Mouse (Mus musculus) v-Abl transformed pro-B cells (cell line): ENCODE measurements around the gene Sap25.
"Not testable (repeated sequence)": the region's sequence is repeated elsewhere in the genome, so short reads cannot be mapped to it uniquely, and the experiment has no call there.

ENCODE experiments used
- in situ Hi-C, 2 experiments: fragments of 400-800 bp; cut with MboI; formaldehyde crosslinking; loops; one replicate each; pipeline ENCODE4 v1.15.1; 2025; ENCODE audit not compliant: unreplicated experiment in 2 of 2

The Sap25 gene

DNA sequence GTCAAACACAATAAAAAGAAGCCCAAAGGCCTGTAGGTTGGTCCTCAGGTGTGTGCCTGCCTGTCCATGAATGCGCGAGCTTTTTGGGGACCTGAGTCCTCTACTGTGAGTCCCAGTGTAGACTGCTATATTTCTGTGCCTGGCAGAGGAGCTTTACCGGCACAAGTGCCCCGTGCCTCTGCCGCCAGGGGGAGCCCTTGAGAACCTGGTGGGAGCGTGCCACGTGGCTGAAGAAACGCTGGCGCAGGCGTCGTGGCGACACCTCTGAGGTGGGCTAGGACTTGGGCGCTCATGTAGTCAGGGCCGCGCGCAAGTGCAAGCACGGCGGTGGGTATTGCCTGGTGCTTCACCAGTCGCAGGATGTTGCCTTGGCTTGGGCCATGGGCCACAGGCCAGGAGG, at the start of gene Sap25:
TSS of gene Sap25 (plus strand) at position 281 of the 400 bp plus-strand sequence.
- in situ Hi-C loops, result no loop called here

DNA sequence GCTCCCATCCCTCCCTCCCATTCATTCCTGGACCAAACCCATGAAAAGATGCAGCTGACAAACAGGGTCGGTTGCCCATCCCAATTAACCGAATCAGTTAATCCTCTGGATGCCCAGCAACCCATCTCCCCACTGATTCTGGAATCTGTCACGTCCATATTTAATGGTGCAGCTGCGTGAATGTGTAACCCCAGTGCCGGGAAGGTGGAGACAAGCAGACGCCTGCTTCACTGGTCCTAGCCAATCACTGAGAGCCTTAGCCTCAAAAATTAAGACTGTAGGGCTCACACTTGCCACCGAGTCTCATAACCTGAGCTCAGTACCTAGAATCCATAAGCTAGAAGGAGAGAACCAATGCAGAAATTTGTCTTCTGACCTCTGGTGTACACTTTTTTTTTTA, 45.2 kb upstream of the Sap25 start:
- in situ Hi-C loops, result no loop called here

DNA sequence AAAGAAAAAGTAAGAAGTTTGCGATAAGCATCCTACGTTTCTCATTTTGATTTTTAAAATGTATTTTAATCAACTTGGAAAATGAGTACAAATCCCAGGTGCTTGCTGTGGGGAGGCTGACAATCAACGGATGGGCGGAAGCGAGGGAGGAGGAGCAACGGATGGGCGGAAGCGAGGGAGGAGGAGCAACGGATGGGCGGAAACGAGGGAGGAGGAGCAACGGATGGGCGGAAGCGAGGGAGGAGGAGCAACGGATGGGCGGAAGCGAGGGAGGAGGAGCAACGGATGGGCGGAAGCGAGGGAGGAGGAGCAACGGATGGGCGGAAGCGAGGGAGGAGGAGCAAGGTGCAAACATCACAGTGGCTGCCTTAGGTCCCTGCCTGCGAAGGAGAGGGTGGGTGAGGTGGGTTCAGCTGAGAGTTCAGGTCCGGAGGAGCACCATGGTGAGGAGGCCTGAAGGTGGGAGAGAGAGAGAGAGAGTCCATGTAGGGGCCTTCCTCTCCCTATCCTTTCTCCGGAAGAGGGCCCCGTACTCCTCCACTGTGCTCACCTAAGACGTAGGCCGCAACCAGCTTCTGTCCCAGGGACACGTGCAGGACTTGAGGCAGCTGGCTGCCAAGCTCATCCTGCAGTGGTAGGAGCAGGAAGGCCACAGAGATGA, 44.4 kb upstream of the Sap25 start:
- in situ Hi-C loops, result no loop called here

DNA sequence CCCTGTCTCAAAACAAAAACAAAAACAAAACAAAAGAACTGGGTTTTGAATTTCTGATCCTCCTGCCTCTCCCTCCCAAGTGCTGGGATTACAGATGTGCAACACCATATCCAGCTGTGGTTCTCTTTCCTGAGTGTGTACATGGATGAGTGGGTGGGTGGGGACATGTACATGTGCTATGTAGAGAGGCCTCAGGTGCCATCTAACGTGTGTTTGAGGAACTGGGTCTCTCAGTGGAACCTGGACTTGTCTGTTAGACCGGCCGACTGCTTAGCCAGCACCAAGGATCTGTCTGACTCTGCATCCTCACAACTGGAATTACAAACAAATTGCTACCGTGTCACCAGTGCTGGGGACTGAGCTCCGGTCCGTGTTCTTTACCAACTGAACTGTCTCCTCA, 43.5 kb upstream of the Sap25 start:
- in situ Hi-C loops, result no loop called here

DNA sequence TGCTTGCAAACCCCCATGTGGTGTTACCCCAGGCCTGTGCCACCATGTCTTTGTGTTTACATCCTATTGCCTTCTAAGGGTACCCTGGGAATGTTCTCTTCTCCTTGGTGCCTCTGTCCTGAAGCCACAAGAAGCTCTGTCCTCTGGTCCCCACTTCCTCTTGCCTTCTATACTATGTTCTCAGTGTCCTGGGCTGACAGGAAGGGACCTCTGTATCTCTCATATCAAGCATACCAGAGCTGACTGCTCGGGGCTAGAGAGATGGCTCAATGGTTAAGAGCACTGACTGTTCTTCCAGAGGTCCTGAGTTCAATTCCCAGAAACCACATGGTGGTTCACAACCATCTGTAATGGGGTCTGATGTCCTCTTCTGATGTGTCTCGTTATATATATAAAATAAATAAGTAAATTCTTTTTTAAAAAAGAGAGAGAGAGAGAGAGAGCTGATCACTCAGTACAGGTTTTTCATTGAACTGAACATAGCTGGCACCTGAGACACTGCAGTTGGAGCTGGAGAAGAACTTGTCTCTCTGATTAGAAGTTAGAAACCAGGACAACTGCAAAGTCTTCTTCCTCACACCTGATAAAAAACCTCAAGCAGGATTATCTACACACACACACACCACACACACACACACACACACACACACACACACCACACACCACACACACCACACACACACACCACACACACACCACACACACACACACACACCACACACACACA, 42.9 kb upstream of the Sap25 start:
- in situ Hi-C loops, result no loop called here

DNA sequence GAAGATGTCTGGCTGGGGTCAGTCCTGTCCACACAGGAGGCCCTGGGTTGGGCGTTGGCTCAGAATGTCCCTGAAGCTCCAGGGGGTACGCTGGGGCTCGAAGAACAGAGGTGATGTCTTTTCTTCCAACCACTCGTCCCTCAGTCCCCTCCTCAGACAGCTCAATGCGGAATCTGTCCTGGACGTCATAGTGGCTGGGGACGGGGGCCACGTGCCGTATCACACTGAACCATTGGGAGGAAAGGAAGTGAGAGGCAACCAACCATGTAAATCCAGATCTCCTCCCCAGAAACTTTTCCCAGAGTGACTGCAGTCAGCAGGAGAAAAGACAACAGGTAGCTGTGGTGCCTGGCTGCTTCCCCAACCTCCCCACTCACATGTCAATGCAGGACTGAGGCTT, 41.5 kb upstream of the Sap25 start:
- in situ Hi-C loops, result no loop called here

DNA sequence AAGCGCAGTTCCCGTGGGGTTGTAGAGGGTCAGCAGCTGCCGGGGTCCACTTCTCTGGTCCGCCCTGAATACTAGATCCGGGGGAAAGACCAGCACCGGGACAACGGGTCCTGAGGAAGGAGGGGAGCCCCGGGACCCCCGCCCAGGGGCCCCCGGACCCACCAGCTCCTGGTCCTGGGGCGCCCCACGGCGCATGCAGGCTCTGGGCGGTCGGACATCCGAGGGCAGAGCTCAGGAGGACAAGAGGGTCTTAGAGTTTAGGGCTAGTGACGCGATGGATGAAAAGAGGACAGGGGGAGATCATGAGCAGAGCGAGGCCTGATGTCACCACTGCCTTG, 40.9 kb upstream of the Sap25 start:
- in situ Hi-C loops, result loop anchor here in 1 of 2 experiments (5.0 kb wide), 1 partner anchor 68 kb away; the partner anchor contains the start of genes Epo and Gnb2

DNA sequence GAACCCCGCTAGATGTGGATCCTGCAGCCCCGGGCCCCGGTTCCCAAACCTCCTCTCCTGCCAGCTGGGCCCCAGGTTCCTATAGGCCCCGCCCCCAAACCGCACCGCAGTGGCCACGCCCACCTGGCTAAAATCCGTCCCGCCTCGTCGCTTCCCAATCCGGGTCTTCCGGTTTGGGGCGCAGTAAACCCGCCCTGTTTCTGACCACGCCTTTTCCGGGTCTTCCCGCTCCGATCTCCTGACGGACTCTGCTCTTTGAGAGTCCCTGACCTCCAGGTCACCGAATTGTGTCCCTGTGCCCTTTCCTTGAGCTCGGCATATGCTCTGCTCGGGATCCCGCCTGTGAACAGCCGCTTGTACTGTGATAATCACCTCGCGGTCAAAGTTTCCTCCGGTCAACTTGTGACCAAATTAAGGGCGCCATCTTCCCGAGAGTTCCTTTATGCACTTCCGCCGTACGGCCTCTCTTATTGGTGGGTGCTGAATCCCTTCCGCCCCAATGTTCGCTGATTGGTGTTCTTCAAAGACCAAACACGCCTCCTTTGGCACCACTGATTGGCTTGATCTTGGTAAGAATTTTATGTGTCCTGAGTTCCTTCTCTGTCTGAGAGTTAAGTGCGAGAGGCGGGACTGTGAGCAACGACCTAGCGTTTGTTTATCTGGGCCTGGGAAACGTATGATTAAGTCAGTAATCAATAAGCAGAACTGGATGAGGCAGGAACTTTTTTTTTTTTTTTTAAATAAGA, 40.3 kb upstream of the Sap25 start, which contains the start of gene Mospd3:
TSS of gene Mospd3 (minus strand) at position 440 of the 746 bp plus-strand sequence.
- in situ Hi-C loops, result loop anchor here in 1 of 2 experiments (5.0 kb wide), 1 partner anchor 68 kb away; the partner anchor contains the start of genes Epo and Gnb2

DNA sequence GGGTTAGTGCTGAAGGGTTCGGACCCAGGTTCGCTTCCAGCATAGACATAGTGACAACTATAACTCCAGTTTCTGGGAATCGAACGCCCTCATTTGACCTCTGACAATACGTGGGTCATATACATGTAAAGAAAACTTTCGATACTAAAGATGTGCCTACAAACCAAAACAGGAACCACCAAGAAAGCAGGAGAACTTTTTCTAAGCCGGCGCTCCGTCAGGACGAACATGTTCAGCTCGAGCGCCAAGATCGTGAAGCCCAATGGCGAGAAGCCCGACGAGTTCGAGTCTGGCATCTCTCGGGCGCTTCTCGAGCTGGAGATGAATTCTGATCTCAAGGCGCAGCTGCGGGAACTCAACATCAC, 39.8 kb upstream of the Sap25 start:
- in situ Hi-C loops, result loop anchor here in 1 of 2 experiments (5.0 kb wide), 1 partner anchor 69 kb away; the partner anchor contains the start of genes Epo and Gnb2

DNA sequence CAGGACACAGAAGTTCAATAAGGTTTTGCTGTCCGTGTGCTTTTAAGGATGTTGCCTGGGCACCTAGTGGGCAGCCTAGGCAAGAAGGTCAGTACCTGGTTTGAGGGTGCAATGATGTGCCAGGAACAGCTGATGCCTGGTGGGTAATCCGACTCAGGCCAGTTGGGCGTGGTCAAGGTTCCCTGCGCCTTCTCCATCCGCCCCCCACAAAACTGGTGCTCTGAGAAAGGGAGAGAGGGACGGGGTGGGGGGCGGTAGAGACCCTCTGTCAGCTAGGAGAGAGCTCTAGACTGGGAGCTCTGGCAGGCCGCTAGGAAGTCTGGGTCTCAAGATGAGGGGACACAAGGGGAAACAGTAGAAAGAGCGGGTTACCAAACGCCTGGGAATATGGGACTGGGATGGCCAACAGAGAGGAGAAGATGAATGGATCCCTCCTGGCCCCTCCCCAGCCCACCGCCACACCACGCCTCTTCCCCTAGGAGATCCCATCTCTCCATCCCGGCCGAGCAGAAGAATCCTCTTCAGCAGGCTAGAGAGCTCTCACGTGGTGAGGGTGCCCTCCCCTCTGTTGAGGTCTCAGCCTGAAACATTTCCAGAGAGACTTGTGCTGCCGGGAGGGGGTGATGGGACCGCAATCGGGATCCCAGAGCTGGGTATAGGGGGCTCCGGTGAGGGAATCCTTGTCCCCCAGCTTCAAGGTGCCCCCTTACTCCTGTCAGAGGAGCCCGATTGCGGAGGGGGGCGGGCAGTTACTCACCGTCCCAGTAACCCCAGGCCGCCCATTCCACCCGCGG, 33.1 kb upstream of the Sap25 start:
- in situ Hi-C loops, result no loop called here

DNA sequence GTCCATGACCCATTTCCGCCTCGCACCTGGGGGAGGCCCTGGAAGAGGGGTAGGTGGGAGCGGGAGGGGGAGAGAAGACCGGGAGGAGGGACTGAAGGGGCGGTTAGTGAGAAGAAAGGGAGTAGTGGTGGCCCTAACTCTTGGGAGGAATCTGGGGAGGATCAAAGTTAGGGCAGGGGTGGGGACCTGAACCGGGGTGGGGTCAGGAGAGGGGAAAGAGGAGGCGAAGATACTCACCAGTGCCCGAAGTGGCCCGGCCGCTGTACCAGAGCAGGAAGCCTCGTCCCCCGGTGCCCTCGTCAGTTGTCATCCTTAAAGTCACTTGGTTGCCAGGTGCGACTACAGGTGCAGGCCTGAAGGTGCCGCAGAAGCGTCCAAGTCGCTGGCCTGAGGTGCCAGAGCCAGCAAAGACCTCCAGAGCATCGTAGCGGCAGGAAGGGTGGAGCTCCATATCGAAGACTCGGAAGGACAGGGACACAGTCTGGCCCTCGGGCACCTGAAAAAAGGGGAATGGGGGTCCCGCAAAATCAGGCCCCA, 32.4 kb upstream of the Sap25 start:
- in situ Hi-C loops, result no loop called here

DNA sequence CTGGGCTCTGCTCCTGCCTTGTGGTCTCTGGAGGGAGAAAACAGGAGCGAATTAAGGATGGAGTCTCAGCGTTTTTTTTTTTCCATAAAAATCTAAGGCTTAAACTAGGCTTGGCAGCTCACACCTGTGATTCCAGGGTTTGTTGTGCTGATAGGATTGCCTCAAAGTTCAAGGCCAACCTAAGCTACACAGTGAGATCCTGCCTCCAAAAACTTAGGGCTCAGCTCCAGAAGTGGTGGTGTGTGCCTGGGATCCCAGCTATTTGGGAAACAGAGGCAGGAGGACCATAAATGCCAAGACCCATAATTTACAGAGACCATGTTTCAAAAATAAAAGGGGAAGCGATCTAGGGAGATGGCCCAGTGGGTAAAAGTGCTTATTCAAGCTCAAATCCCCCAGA, 31.8 kb upstream of the Sap25 start:
- in situ Hi-C loops, result no loop called here

DNA sequence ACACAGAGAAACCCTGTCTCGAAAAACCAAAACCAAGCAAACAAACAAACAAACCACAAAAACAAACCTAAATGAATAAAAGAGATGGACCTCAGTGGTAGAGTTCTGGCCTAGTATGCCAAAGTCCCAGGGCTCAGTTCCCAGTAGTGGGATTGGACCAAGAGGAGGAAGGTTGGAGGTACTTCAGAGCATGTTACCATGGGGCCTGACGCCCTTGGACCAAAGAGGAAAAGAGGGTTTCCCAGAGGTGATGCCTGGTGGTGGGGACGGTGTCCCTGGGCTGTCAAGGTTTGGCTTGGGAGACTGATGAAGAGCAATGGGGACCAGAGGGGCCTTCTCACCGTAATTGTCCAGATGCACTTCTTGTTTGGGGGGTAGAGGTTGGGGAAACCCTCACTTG, 31.1 kb upstream of the Sap25 start:
- in situ Hi-C loops, result no loop called here

DNA sequence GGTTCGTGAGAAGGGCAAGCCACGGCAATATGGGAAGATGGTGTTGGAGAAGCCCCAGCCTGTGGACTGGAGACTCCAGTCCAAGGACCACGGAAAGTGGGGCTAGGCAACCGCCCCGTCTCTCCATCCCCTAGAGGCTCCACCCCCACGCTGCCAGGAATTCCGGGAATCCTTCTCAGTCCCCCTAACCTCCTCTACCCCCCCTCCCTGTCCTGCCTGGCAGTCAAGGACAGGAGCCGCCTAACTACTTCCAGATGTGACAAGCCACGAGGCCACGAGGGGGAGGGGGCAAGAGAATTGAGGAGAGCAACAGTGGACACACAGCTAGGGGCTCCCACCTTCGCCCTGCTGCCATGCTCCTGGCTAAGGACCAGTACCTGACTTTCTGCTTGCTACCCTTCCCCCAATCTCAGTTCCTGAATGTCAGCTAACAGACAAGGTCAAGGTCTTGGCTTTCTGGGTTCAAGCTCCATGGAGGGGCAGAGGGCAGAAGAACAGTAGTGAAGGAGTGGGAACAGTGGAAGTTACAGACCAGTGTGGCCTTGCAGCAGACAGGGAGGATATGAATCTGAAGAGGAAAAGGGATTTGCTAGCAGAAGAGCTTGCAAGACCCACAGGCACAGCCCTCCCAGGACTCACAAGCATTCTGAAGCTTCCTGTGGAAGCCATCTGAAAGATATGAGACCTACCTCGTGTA, 30.4 kb upstream of the Sap25 start:
- in situ Hi-C loops, result no loop called here

DNA sequence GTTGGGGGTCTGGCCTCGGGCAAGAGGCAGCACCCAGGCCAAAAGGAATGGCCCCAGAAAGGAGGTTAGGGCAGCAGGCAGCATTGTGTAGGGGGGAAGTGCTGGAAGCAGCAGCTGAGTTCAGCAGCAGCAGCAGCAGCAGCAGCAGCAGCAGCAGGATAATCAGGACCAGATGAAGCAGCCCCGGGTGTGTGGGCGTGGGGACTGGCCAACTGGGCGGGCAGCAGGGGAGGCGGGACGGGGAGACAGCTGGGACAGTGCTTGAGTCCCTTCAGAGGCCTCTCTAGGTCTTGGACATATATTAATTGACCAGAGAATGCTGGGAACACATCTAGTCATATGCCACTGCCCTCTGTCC, 29.9 kb upstream of the Sap25 start:
- in situ Hi-C loops, result no loop called here

DNA sequence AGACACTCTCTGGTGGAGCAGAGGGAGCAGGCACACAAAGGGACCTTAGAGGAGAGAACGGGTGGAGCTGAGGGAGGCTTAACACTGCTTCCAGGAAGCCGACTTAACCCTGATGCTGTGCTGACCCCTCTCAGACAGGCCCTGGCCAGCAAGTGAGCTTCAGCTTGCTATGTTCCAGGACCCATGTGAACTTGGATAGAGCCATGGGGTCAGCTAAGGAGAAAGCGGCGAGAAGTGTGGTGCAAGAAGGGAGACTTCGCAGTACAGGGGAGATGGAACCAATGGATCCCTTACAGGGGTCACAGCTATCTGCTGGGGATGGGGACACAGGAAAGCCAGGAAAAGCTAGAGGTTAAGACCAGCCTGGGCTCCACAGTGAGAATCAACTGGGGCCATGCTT, 28.1 kb upstream of the Sap25 start:
- in situ Hi-C loops, result no loop called here

DNA sequence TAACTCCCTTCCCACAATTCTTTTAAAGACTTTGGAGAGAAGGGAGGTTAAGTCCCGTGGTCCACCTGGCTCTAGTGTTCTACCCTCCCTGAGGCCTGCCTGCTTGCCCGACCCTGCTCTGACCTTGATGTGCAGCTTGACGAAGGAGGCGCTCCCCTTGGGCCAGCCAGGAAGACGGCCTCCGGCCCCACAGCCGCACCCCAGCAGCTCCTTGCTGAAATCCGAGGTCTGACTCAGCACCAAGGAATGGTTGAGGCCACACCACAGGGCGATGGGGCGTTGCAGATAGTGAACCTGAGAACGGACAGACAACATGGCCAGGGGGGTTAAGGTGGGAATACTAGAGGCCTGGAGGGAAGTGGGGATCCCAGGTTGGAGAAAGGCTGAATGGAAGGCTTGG, 27.6 kb upstream of the Sap25 start, which contains the start of gene Pcolce:
TSS of gene Pcolce (minus strand) at position 235 of the 400 bp plus-strand sequence.
- in situ Hi-C loops, result no loop called here

DNA sequence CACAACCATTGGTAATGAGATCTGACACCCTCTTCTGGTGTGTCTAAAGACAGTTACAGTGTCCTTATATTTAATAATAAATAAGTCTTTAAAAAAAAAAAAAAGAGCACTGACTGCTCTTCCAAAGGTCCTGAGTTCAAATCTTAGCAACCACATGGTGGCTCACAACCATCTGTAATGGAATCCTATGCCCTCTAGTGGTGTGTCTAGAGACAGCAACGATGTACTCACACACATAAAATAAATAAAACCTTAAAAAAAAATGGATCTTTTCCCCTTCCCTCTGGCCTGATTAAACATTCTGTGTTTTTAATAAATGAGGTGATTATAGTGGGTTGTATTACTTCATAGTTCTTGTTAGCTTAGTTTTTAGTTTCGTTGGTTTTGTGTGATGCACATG, 26.2 kb upstream of the Sap25 start:
- in situ Hi-C loops, result not testable (repeated sequence)

DNA sequence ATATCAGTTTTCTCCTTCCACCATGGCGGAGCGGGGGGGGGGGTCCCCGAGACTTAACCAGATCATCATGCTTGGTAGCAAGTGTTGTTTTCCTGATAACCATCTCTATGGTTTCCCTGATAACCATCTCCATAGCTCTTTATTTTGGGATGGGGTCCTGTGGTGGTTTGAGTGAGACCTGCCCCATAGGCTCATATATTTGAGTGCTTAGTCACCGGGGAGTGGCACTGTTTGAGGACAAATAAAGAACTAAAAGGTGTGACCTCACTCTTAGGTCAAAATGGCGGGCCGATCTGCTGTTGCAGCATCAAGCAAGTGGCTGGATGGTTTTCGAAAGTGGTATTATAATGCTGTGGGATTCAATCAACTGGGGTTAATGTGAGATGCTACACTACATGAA, 25.8 kb upstream of the Sap25 start:
- in situ Hi-C loops, result no loop called here
